Mouse (Mus musculus) lung, embryonic 15.5 days (tissue): ENCODE measurements around the gene Mtfp1. TPM values are rescaled to one million over a fixed set of nuclear protein-coding genes. Genes with fewer than 3 reads are reported as not detected.
A peak's percentile ranks its signal among the peaks of the same experiment; 100 is the strongest.
"Not testable (repeated sequence)": the region's sequence is repeated elsewhere in the genome, so short reads cannot be mapped to it uniquely, and the experiment has no call there.

ENCODE experiments used
- ATAC-seq: fragments of 200-750 bp; cut with Nextera tagmentation; 2 replicates; pipeline ENCODE4 v1.8.0; 2017; ENCODE audit warnings: moderate number of reproducible peaks, borderline replicate concordance; ENCODE audit not compliant: low FRiP score, low TSS enrichment; ENCODE audit errors: extremely low read depth
- H3K27ac ChIP-seq: fragments of 300-500 bp; sonication (generic); 2 replicates; pipeline ENCODE4 v1.5.1; 2015; ENCODE audit warnings: moderate library complexity, mild to moderate bottlenecking, inconsistent platforms
- H3K27me3 ChIP-seq: fragments of 300-500 bp; sonication (generic); 2 replicates; pipeline ENCODE4 v1.6.1; 2015; ENCODE audit warnings: inconsistent platforms
- H3K36me3 ChIP-seq: fragments of 300-500 bp; sonication (generic); 2 replicates; pipeline ENCODE4 v1.6.1; 2015; ENCODE audit warnings: inconsistent platforms
- H3K4me1 ChIP-seq: fragments of 300-500 bp; sonication (generic); 2 replicates; pipeline ENCODE4 v1.6.1; 2015; ENCODE audit warnings: inconsistent platforms
- H3K4me2 ChIP-seq: fragments of 300-500 bp; sonication (generic); 2 replicates; pipeline ENCODE4 v1.6.1; 2015; ENCODE audit warnings: inconsistent platforms, mild to moderate bottlenecking, moderate library complexity
- H3K4me3 ChIP-seq: fragments of 300-500 bp; sonication (generic); 2 replicates; pipeline ENCODE4 v1.5.1; 2015; ENCODE audit warnings: mild to moderate bottlenecking, inconsistent platforms
- H3K9ac ChIP-seq: fragments of 300-500 bp; sonication (generic); 2 replicates; pipeline ENCODE4 v1.6.1; 2015; ENCODE audit warnings: inconsistent platforms
- H3K9me3 ChIP-seq: fragments of 300-500 bp; sonication (generic); 2 replicates; pipeline ENCODE4 v1.6.1; 2016; ENCODE audit warnings: inconsistent platforms
- WGBS: fragments of 180-500 bp; shearing (Covaris S2); methylation state at CpG from one replicate; pipeline ENCODE4 v1.1.7; 2015; 5-methylcytosine and 5-hydroxymethylcytosine counted together
- polyA plus RNA-seq: library from polyadenylated mRNA; unstranded; fragments of >200 nt; fragmentation: Nextera tagmentation; extraction: Ambion mirVana; gene quantifications from 2 replicates; pipeline ENCODE4 v1.2.1, GENCODE M21; 2015

Gene Mtfp1
- polyA plus RNA-seq, 1 experiment from 2014 or later, result 9.9 TPM

DNA sequence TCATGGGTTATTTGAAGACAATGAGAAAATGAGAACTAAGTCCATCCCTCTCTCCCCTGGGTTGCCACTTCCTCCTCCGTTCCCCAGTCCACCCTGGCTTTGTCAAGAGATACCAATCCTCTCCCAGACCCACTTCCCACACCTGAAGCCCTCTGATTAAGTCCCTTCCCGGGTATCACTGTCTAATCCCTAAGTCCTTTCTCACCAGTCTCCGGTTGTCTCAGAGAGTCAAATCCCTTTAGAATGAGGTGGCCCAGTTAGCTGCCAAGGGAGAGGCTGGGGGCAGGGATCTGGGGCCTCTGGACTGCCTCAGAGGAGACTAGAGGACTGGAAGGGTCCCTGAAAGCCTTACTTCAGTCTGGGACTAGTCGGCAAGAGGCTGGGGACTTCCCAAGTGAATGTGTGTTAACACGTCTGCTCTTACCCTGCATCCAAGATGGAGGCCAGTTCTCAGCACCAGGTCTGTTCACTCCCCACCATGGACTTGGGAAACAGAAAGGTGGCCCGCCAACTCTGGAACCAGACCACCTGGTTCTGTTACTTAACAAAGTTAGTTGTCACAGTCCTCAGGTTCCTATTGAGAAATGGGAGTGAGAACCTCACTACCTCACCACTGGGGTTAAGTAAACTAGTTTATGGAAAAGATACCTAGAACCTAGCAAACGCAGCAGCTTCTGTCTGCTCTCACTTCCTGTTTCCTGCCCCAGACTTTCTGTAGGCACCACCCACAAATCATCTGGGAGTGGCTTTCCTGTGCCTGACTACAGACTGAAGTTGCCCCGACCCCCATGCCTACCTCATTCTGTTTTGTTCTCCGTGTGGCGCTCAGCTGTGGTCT lies 27.7 kb upstream of the Mtfp1 start, which contains the start of gene Sec14l2:
Gene Sec14l2, minus strand, starts transcription at position 674 of the 838 bp plus-strand sequence.
- Histone ChIP-seq H3K36me3 (no peaks in the 10 kb centered on the region), H3K4me1 (peaks cover 14% of the 10 kb centered on the region), H3K4me2 (no peak within 1 kb of the TSS), H3K27ac (no peak within 1 kb of the TSS), H3K27me3 (peaks cover 9% of the 10 kb centered on the region; the same call in 1 of the 2 replicates), H3K9me3 (no peaks in the 10 kb centered on the region), H3K9ac (no peak within 1 kb of the TSS), H3K4me3 (no peak within 1 kb of the TSS)
- WGBS, result 65% methylated on average over 10 of the region's 10 CpGs
- no peak for ATAC-seq

DNA sequence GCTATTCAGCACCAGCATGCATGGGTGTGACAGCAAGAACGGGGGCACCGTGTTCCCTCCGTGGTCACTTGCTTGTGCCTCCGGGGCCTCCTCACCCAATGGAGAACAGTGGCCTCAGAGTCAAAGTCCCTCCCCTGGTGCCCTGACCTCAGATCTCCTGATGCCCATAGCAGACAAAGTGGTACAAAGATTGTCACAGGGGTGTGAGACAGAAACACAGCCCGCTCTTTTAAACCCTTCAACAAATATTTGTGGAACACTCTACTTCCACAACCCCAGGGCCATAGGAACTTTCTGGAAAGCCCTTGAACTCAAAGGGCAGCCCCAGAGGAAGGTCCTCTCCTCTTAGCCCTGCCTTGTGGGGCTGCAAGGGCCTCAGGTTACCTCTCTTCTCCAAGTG lies 27.0 kb upstream of the Mtfp1 start:
- Histone ChIP-seq H3K4me3 (no peak overlapping the region), H3K9ac (no peak overlapping the region), H3K36me3 (no peaks in the 10 kb centered on the region), H3K27ac (no peak overlapping the region), H3K9me3 (no peaks in the 10 kb centered on the region), H3K27me3 (peaks cover 15% of the 10 kb centered on the region; the same call in 1 of the 2 replicates), H3K4me1 (peaks cover 21% of the 10 kb centered on the region), H3K4me2 (no peak overlapping the region)
- no peak for ATAC-seq
- 62% methylated on average over 5 of the region's 5 CpGs for WGBS

DNA sequence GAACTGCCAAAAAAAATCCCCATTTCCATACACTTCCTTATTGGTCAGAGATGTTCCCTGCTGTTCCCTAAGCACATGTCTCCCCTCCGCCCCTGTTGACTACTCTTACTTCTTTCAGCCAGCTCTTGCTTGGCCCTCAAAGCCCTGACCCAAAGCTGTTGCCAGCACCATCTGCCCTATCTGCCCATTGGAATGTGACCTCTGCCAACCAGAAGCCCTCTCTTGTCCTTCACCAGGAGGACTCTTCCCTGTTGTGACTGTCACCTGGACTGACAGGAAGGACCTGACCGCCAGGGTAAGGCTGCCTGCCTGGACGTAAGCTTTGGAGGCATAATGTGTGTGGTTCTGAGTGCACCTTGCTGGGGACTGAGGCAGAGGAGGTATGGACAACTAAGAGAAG lies 26.4 kb upstream of the Mtfp1 start:
- no peak overlapping the region for H3K27ac ChIP-seq
- H3K9me3 ChIP-seq, result no peaks in the 10 kb centered on the region
- H3K4me3 ChIP-seq, result no peak overlapping the region
- peaks cover 22% of the 10 kb centered on the region for H3K4me1 ChIP-seq
- 71% methylated on average over 3 of the region's 3 CpGs for WGBS
- H3K36me3 ChIP-seq, result no peaks in the 10 kb centered on the region
- no peak overlapping the region for H3K4me2 ChIP-seq
- ATAC-seq, result no peak
- H3K9ac ChIP-seq, result no peak overlapping the region
- H3K27me3 ChIP-seq, result peaks cover 20% of the 10 kb centered on the region; the same call in 1 of the 2 replicates

DNA sequence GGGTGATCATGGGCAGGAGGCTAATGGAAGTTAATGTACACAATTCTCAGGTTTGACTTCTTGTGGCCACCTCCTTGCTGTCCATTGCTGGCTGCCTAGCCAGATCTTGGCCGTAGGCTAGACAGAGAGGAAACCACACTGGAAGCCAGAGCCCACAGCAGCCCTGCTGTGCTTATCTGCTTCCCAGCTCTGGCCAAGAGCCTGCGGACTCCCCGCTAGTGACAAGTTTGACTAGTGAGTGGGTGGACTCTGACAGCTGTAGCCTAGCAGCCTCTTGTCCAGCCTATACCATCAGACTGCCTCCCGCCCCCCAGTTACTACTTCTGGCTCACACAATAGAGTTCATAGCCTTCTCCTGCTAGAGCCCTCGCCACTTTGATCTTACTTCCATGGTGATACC lies 24.4 kb upstream of the Mtfp1 start:
- Histone ChIP-seq H3K4me2 (no peak overlapping the region), H3K9ac (no peak overlapping the region), H3K9me3 (no peaks in the 10 kb centered on the region), H3K36me3 (no peaks in the 10 kb centered on the region), H3K4me1 (peaks cover 27% of the 10 kb centered on the region), H3K27ac (no peak overlapping the region), H3K4me3 (no peak overlapping the region), H3K27me3 (peaks cover 28% of the 10 kb centered on the region; the same call in 1 of the 2 replicates)
- ATAC-seq, result no peak
- 39% methylated on average over 5 of the region's 5 CpGs for WGBS

DNA sequence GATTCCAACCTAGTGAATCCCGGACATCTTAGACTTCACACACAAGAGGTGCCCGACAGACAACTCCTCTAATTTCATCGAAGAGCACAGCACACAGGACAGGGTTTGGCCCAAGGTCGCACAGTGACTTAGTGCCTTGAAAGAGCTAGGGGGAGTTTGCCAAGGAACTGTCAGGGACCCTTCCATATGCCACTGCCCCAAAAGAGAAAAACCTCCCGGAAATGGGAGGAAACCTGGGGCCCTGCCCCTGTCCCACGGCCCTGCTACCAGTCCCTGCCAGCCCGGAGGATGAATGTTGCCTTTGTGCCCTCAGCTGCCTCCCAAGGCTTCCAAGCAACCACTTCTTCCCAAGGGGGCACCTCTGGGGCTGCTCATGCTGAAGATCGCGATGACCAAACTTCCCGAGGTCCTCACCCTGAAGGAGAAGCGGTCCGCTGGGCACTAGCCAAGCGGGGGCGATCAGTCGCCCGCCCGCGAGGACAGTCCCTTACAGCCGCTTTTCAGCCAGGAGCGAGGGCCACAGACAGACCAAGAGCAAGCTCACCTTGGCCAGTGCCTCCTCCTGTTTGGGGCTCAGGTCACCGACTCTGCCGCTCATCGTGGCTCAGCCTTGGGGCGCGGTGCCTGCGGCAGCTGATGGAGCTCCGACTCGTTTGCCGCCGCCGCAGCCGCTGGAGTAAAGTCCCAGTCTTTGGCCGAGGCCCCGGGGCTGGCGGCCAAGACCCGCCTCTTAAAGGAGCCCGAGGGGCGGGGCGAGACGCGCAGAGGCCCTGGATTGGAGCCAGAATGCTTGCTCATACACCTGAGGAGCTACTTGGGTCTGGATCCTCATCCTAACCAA lies 23.1 kb upstream of the Mtfp1 start:
- ATAC-seq, result peak; percentile 41; the same call in 1 of the 2 replicates
- 1% methylated on average over 41 of the region's 41 CpGs for WGBS
- H3K9me3 ChIP-seq, result no peaks in the 10 kb centered on the region
- no peaks in the 10 kb centered on the region for H3K36me3 ChIP-seq
- no peak overlapping the region for H3K27ac ChIP-seq
- H3K9ac ChIP-seq, result peak overlapping the region; percentile 31
- H3K4me3 ChIP-seq, result peak overlapping the region; percentile 45
- H3K4me1 ChIP-seq, result peaks cover 27% of the 10 kb centered on the region
- peaks cover 28% of the 10 kb centered on the region; the same call in 1 of the 2 replicates for H3K27me3 ChIP-seq
- H3K4me2 ChIP-seq, result peak overlapping the region; percentile 78

DNA sequence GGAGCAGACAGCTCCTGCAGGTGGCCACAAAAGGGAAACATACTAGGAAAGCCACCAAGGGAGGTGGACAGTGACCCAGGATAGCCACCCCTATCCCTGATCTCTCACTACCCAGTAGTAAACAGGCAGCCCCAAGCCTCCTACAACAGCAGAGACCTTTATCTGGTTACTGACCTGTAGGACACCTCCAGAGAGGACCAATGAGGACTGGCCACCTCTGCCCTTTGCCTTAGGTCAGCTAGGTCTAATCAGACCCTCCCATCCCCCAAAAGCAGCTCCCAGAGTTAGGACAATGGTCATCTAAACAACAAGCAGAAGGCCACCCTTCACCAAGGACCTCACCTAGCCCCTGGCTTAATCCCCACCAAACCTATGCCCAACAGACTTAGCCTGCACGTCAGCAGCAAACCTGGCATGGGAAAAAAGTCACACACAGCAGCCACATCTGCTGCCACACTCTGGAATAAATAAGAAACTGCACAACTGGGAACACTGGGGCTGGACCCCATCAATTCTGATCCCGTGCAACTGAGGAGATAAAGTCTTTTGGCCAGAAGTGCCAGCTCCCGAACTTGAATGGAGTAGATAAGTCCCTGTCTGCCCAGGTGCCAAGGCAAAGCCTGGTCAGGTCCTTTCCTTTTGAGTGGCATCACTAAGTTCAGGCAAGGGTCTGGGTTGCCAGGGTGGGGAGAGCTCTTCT lies 22.3 kb upstream of the Mtfp1 start:
- Histone ChIP-seq H3K4me2 (peak overlapping the region; percentile 78), H3K9me3 (no peaks in the 10 kb centered on the region), H3K4me1 (peaks cover 27% of the 10 kb centered on the region), H3K27ac (no peak overlapping the region), H3K9ac (no peak overlapping the region), H3K27me3 (peaks cover 28% of the 10 kb centered on the region; the same call in 1 of the 2 replicates), H3K4me3 (peak overlapping the region; percentile 45), H3K36me3 (no peaks in the 10 kb centered on the region)
- ATAC-seq, result no peak
- WGBS, result 16% methylated on average over 3 of the region's 3 CpGs

DNA sequence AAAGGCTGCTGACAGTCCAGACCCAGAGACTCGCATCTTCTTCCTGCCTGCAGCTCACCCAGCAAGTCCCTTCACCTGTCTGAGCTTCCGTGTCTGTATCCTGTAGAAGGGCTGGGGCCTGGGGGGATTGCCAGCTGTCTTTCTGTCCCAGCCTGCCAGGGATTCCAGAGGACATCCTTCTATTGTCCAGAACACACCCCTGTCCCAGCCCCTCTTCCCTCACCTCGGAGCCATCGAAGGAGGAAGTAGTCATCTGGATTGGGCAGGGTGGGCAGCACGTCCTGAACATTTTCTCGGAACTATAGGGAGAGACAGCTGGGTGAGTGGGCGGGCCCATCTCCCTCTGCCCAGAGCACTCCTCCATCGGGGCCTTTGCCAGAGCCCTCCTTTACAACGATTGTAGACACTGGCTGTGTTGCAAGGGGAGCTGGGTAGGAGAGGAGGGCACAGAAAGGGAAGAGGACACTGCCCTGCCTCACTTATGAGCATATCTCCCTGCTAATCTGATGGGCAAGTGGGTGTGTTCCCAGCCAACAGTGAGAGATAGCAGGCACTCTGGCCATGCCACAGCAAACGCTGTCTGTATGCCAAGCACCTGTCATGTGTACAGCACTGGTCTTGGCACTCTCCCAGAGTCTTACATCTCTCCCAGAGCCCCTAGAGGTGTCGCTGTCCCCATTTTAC lies 21.4 kb upstream of the Mtfp1 start:
- Histone ChIP-seq H3K4me3 (no peak overlapping the region), H3K27ac (no peak overlapping the region), H3K9ac (no peak overlapping the region), H3K4me2 (peak overlapping the region; percentile 2; the same call in 1 of the 2 replicates), H3K27me3 (peaks cover 28% of the 10 kb centered on the region; the same call in 1 of the 2 replicates), H3K9me3 (no peaks in the 10 kb centered on the region), H3K4me1 (peaks cover 27% of the 10 kb centered on the region), H3K36me3 (no peaks in the 10 kb centered on the region)
- 46% methylated on average over 11 of the region's 11 CpGs for WGBS
- no peak for ATAC-seq

DNA sequence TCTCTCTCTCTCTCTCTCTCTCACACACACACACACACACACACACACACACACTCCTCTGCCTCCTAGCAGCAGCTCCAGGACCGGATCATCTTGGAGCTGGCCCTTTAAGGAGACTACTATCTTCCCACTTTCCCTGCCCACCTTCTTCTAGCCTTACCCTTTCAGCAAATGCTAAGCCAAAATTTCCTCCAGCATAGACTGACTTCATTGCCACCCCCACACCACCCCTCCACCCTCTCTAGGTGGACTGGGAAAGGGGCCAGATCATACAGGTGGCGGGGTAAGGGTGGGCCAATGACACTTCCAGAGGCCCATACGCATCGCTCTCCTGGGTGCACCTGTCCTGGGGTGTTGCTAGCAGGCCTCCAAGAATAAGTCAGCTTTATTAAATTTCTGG lies 20.2 kb upstream of the Mtfp1 start:
- 82% methylated on average over 4 of the region's 4 CpGs for WGBS
- Histone ChIP-seq H3K27ac (no peak overlapping the region), H3K4me2 (no peak overlapping the region), H3K27me3 (peaks cover 28% of the 10 kb centered on the region; the same call in 1 of the 2 replicates), H3K4me1 (peaks cover 27% of the 10 kb centered on the region), H3K9ac (no peak overlapping the region), H3K36me3 (no peaks in the 10 kb centered on the region), H3K9me3 (no peaks in the 10 kb centered on the region), H3K4me3 (no peak overlapping the region)
- ATAC-seq, result no peak

DNA sequence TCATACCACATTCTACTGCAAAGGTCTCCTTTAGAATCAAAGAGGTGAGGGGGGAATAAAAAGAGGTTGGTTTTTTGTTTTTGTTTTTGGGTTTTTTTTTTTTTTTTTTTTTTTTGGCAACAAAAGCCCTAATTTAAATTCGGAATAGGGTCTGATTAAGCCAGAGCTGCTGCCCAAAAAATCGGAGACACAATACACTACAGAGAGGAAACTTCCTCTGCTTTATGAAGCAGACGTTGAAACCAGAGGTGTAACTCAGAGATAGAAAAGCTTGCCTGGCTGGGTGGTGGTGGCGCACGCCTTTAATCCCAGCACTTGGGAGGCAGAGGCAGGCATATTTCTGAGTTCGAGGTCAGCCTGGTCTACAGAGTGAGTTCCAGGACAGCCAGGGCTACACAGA lies 19.3 kb upstream of the Mtfp1 start:
- not testable (repeated sequence) for H3K36me3 ChIP-seq, H3K4me2 ChIP-seq, H3K4me3 ChIP-seq, H3K9ac ChIP-seq, ATAC-seq, H3K9me3 ChIP-seq, H3K27ac ChIP-seq
- WGBS, result 77% methylated on average over 6 of the region's 6 CpGs
- Histone ChIP-seq H3K27me3 (peaks cover 27% of the 10 kb centered on the region; the same call in 1 of the 2 replicates), H3K4me1 (peaks cover 26% of the 10 kb centered on the region)

DNA sequence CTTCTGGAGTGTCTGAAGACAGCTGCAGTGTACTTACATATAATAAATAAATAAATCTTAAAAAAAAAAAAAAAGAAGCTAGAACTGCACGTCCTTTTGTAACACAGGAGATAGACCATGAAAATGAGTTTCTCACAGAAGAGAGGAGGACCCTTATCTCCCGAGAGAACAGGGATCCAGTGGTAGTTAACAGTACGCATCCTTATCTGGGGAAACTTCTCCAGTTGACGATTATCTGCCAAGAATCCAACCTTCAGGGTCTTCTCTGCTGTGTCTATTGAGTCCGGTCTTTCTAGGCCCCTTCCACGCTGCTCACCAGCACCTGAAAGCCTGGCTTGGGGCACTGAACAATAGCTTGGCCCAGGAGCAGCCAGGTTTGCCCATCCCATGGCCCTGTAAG lies 18.7 kb upstream of the Mtfp1 start:
- WGBS, result 67% methylated on average over 6 of the region's 6 CpGs
- Histone ChIP-seq H3K36me3 (no peaks in the 10 kb centered on the region), H3K27me3 (peaks cover 22% of the 10 kb centered on the region; the same call in 1 of the 2 replicates), H3K9me3 (no peaks in the 10 kb centered on the region), H3K27ac (no peak overlapping the region), H3K4me1 (peaks cover 20% of the 10 kb centered on the region), H3K4me3 (no peak overlapping the region), H3K9ac (no peak overlapping the region), H3K4me2 (no peak overlapping the region)
- no peak for ATAC-seq

DNA sequence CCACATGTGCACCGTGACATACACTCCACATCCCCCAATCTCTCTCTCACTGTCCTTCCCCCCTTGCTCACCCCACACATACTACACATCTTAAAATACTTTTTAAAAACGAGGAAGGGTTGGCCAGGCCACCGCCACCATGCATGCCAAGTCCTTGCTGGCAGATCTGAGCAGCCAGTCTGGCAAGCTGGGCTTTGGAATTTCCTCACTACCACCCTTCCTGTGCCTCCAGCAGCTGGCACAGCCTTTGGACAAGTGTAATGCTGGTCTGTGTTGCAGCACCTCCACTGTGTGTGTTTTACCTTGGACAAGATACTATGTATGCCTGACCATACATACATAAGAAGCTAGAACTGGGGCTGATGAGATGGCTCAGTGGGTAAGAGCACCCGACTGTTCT lies 18.3 kb upstream of the Mtfp1 start:
- no peak overlapping the region for H3K4me3 ChIP-seq
- no peaks in the 10 kb centered on the region for H3K36me3 ChIP-seq
- 71% methylated on average over 4 of the region's 4 CpGs for WGBS
- ATAC-seq, result no peak
- H3K27ac ChIP-seq, result no peak overlapping the region
- H3K4me1 ChIP-seq, result peaks cover 16% of the 10 kb centered on the region
- H3K9ac ChIP-seq, result no peak overlapping the region
- no peaks in the 10 kb centered on the region for H3K9me3 ChIP-seq
- peaks cover 19% of the 10 kb centered on the region; the same call in 1 of the 2 replicates for H3K27me3 ChIP-seq
- no peak overlapping the region for H3K4me2 ChIP-seq
